Mouse (Mus musculus) adrenal gland (tissue): ENCODE measurements around the gene Ncs1.

Experiments
- intact Hi-C: fragments of 180-260 bp; cut with DNase I; formaldehyde crosslinking; loops from one replicate; pipeline ENCODE4 v1.15.1; 2025

Gene Ncs1

DNA sequence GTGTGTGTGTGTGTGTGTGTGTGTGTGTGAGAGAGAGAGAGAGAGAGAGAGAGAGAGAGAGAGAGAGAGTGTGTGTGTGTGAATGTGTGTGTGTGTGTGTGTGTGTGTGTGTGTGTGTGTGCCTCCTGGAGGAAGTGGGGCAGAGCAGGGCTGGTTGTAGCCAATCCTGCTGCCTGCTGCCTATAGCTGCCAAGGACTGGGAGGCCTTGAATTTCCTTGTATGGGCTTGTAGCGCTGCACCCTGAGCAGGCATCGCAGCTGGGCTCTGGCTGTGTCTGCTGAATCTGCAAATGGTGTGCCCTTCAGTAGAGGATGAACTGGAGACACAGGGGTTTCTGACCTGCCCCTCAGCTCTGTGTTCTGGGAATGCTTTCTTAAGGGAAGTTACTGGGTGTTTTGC lies 72.5 kb downstream of the Ncs1 start:
- intact Hi-C loops: no loop called here

DNA sequence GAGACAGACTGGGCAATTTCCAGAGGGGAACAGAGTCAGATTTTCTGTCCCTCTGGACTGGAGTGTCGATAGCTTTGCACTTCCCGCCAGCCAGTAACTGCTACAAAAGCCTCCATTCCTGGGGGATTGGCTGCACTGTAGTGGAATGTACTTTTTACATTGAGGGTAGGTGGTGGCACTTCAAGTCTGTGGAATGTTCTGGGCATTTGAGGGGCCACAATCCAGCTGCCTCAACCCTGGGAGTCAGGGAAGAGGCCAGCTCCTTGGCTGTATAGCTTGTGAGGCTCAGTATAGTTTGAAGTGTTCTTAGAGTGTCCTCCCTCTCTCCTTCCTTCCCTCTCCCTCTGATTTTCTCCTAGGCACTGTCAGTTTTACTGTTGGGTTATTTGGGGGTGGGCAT lies 73.6 kb downstream of the Ncs1 start:
- intact Hi-C loops: no loop called here

DNA sequence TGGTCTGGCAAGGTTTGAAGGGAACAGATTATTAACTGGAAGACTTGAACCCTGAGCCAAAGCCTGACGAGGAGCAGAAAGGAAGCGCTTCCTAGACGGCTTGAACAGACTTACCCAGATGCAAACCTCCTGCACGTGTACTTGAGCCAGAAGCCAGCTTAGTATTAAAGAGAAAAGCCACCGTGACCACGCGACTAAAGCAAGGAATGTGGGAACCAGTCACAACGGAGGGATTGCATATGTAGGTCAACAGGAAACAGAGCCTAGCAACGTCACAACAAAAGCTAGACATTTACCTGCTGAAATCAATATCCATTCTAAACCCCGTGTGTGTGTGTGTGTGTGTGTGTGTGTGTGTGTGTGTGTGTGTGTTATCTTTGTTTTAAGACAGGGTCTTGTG lies 81.6 kb downstream of the Ncs1 start:
- intact Hi-C loops: no loop called here

DNA sequence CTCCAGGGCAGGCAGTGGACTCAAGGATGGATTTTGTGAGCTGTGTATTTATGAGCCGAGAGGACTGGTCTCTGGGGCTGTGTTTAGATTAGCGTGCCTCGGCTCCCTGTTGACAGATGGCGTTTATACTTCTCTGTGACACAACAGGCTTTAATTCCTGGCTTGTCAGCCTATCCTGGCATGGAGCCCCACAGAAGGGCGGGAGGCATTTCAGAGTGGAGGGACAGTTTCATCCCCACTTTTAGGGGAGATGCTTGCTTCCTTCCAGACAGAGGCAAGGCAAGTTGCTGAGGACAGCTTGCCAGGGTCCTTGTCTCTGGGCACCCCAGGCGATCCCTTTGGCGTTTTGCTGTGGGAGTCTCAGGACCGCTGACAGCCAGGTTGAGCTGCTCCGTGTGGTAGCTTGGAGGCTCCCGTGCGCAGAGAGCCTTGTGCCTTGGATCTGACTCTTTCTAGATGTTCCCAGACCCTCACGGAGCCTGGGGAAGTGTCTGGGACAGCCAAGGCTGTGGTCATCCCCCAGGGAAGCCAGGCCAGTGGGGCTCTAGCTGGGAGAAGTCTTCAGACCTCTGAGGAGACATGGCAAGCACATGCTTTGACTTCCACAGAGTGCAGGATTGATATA lies 92.2 kb downstream of the Ncs1 start:
- intact Hi-C loops: no loop called here

DNA sequence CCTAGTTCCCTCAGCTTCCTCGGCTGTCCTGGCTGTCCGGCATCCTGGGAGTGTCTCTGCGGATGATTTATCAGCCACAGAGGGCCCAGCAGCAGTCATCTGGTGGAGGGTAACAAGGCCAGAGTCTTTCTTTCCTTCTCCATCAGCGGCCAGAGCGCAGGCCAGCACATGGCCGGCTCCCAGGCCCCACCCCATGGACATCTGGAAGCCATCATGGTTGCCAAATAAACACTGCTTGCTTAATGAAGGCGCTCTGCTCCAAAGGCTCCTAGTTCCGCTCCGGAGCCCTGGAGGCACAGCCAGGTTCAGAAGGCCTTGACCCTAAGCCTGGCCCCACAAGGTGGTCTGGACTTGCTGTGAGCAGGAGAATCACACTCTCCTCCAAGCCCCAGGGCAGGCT lies 94.2 kb downstream of the Ncs1 start:
- intact Hi-C loops: no loop called here

DNA sequence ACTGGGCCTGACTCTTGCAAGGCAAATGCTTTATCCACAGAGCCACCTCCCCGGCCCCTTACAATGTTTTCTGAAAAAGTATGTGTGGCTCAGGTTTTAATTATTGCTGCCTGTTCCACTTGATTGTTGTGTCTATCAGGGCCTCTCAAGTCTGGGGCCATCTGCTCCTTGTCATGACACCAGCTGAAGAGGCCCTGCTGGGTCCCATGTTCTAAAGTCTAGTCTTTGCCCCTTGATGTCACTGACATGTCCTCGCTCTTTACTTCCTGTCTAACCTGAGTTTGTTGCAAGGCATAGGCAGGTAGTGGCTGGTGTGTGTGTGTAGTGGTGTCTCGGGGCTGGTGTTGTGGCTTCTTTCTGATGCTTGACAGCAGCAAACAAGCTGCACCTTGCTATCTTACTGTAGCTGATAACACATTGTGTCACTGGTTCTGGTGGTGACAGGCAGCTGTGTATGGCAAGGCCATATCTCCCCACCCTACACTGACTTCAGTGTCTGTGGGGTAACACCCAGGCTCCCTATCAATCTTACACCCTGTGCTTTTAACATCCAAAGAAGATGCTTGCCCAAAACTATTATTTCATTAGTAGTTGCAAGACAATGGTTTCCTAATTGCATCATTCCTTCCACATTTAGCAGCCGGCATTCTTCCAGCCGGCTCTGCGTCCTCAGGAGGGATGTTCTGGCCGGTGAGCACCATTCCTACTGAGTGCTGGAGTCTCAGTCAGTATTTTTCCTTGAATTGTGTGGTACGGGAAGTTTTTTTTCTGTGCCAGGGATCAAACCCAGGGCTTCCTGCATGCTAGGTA lies 96.3 kb downstream of the Ncs1 start:
- intact Hi-C loops: no loop called here
